Mouse (Mus musculus) C2C12 (cell line): Measurements from ENCODE around the gene Trim67. TPM values are rescaled to one million over a fixed set of nuclear protein-coding genes. Genes with fewer than 3 reads are reported as not detected.
A peak's percentile ranks its signal among the peaks of the same experiment; 100 is the strongest.

Experiments
- H3K27me3 ChIP-seq: one replicate; pipeline ENCODE4 v1.6.1; 2011; ENCODE audit not compliant: control insufficient read depth, insufficient read depth, insufficient read length
- H3K36me3 ChIP-seq: one replicate; pipeline ENCODE4 v1.6.1; 2011; ENCODE audit not compliant: control insufficient read depth, insufficient read depth
- H3K4me3 ChIP-seq: one replicate; pipeline ENCODE4 v1.5.1; 2011; ENCODE audit warnings: mild to moderate bottlenecking, control low read depth; ENCODE audit not compliant: poor library complexity, insufficient read depth, severe bottlenecking
- H3K79me2 ChIP-seq: one replicate; pipeline ENCODE4 v1.6.1; 2011; ENCODE audit not compliant: control insufficient read depth, insufficient read depth
- H3K79me3 ChIP-seq: one replicate; pipeline ENCODE4 v1.6.1; 2011; ENCODE audit warnings: low read depth, control low read depth
- H3ac ChIP-seq: one replicate; pipeline ENCODE3; 2011; ENCODE audit warnings: low read depth; ENCODE audit not compliant: control insufficient read depth, insufficient read length
- CEBPB ChIP-seq: IDR thresholded peaks from one replicate; pipeline ENCODE4 v1.6.1; 2011; ENCODE audit warnings: low read depth, mild to moderate bottlenecking, control low read depth, moderate library complexity
- CTCF ChIP-seq: IDR thresholded peaks from one replicate; pipeline ENCODE4 v1.5.1; 2011; ENCODE audit not compliant: control insufficient read depth, insufficient read depth, insufficient read length
- FOSL1 ChIP-seq: IDR thresholded peaks from one replicate; pipeline ENCODE4 v1.8.0; 2011; ENCODE audit warnings: mild to moderate bottlenecking, low read length; ENCODE audit not compliant: poor library complexity, insufficient read depth, severe bottlenecking
- MAX ChIP-seq: IDR thresholded peaks from one replicate; pipeline ENCODE4 v1.6.1; 2011; ENCODE audit warnings: mild to moderate bottlenecking, control low read depth
- MYOD1 ChIP-seq: IDR thresholded peaks from one replicate; pipeline ENCODE4 v1.6.1; 2011; ENCODE audit warnings: low read depth; ENCODE audit not compliant: control insufficient read depth, insufficient read length
- MYOG ChIP-seq: IDR thresholded peaks from one replicate; pipeline ENCODE4 v1.6.1; 2011; ENCODE audit not compliant: control insufficient read depth, insufficient read length; ENCODE audit errors: extremely low read depth
- USF1 ChIP-seq: IDR thresholded peaks from one replicate; pipeline ENCODE4 v1.6.1; 2011; ENCODE audit warnings: low read depth, mild to moderate bottlenecking, control low read depth, moderate library complexity
- polyA plus RNA-seq: library from polyadenylated mRNA; unstranded; fragments of >200 nt; fragmentation: generic; extraction: Trizol; gene quantifications from one replicate; pipeline ENCODE4 v1.2.1, GENCODE M21; 2012; ENCODE audit warnings: missing spikeins

Trim67 gene
- polyA plus RNA-seq, 1 experiment: not detected

DNA sequence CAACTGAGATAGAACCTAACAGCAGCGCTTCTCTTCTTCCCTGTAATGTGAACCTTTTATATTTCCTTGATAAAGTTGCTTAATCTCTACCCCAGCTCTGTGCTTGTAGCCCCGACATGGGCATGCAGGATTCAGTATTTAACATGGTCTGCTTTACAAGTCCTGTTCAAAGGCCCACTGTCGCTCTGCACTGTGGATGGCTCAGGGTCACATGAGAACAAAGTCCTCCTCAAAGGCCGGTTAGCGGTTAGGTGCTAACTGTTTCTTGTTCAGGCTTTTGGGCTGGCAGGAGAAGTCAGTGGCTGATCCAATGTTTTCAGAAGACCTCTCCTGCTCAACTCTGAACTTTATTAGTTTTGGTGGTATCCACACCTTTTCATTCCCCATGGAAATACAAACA, 52.7 kb downstream of the Trim67 start:
- Histone ChIP-seq H3K36me3 (peaks cover 27% of the 10 kb centered on the region), H3K27me3 (no peaks in the 10 kb centered on the region), H3K79me3 (peaks cover 4% of the 10 kb centered on the region), H3K4me3 (no peak overlapping the region), H3ac (no peak overlapping the region), H3K79me2 (peaks cover 25% of the 10 kb centered on the region)
- no peak for TF ChIP-seq CEBPB
- TF ChIP-seq CTCF: no peak
- no peak for TF ChIP-seq MAX
- no peak for TF ChIP-seq MYOG
- TF ChIP-seq MYOD1: no peak

DNA sequence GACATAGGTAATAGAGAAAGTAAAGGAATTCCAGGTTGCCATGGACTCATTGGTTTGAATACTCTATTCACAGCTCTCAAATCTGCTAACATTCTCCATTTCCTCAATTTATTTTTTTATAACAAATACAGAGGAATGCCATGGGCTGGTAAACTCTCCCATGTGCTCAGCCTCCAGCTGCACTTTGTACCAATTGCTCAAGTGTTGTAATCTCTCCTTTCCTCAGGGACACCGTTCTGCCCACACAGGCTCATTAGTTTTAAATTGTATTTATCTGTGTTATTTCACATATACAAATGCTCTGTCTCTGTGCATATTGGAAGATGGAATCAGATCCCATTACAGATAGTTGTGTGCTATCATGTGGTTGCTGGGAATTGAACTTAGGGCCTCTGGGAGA, 60.6 kb downstream of the Trim67 start:
- Histone ChIP-seq H3K79me2 (peaks cover 39% of the 10 kb centered on the region), H3K36me3 (peaks cover 57% of the 10 kb centered on the region), H3K79me3 (peaks cover 25% of the 10 kb centered on the region), H3K27me3 (no peaks in the 10 kb centered on the region), H3K4me3 (no peak overlapping the region), H3ac (no peak overlapping the region)
- TF ChIP-seq USF1 (no peak), FOSL1 (no peak), MYOG (no peak), MAX (no peak), CEBPB (no peak)

GRCm38 (mm10) chr8:124859466-124859865, 66.6 kb downstream of the Trim67 start:
- peaks cover 59% of the 10 kb centered on the region for H3K36me3 ChIP-seq

GRCm38 (mm10) chr8:124860188-124860587, 67.3 kb downstream of the Trim67 start:
- peaks cover 65% of the 10 kb centered on the region for H3K79me3 ChIP-seq
- no peak for TF ChIP-seq MYOG
- TF ChIP-seq CTCF: no peak
- TF ChIP-seq MAX: no peak
- TF ChIP-seq MYOD1: no peak
- TF ChIP-seq CEBPB: no peak
- TF ChIP-seq FOSL1: no peak
- H3K36me3 ChIP-seq: peaks cover 52% of the 10 kb centered on the region

More at GRCm38 (mm10) chr8:124859466-124859865, 66.6 kb downstream of the Trim67 start:
- H3K79me3 ChIP-seq: peaks cover 65% of the 10 kb centered on the region
- TF ChIP-seq FOSL1 (no peak), CTCF (no peak), USF1 (no peak), MYOD1 (no peak), MYOG (no peak), CEBPB (no peak)
- H3ac ChIP-seq: no peak overlapping the region
- peaks cover 97% of the 10 kb centered on the region for H3K79me2 ChIP-seq
- no peak overlapping the region for H3K4me3 ChIP-seq
- H3K27me3 ChIP-seq: no peaks in the 10 kb centered on the region

DNA sequence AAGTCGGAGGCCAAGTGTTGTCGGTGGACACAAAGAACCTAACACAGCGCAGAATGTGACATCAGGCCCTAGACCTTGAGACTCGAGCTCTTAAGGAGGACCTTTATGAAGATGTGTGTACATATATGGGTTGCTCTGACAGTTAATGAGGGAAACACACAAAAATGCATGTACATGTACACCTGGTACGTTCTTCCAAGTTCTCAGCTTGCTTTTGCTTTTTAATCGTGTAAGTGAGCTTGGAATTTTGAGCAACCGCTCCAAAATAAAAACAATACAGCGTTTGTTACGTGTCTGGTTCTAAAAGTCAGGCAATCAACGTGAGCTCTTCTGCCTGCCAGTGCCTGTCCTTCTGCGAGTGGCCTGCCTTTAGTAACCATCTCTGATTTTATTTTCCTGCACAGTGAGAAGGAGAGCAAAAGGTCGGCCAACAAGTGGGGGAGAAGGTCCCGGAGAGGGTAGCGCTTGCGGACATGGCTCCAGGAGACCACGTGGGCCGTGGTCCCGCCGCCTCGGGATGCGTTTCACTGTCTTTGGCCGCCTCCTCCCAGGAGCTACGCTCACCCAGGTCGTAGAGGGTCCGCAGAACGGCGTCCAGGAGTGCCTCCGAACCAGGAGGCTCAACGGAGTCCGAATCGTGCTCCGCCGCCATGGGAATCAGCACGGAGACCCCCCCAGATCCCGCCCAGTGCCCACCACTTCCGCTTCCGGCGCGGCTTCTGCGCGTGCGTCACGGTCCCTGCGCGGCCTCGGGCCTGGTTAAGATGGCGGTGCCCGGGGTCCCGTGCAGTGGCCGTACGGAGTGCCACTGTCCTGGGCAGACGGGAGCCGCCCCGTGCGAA, 69.7 kb downstream of the Trim67 start, which contains the start of the genes Gnpat and 2810004N23Rik:
TSS of gene Gnpat (plus strand) at position 713 of the 842 bp plus-strand sequence.
TSS of gene 2810004N23Rik (minus strand) at position 800 of the 842 bp plus-strand sequence.
- no peak for TF ChIP-seq FOSL1
- no peak for TF ChIP-seq CEBPB
- TF ChIP-seq USF1: peak; percentile 65
- peak; percentile 92 for TF ChIP-seq MAX
- peaks cover 31% of the 10 kb centered on the region for H3K36me3 ChIP-seq

More at GRCm38 (mm10) chr8:124860188-124860587, 67.3 kb downstream of the Trim67 start:
- no peaks in the 10 kb centered on the region for H3K27me3 ChIP-seq
- H3K79me2 ChIP-seq: peaks cover 97% of the 10 kb centered on the region
- no peak overlapping the region for H3ac ChIP-seq
- H3K4me3 ChIP-seq: no peak overlapping the region

More for the DNA sequence above, 69.7 kb downstream of the Trim67 start, which contains the start of the genes Gnpat and 2810004N23Rik:
- Histone ChIP-seq H3K79me3 (peaks cover 60% of the 10 kb centered on the region), H3ac (peak within 1 kb of the TSS; percentile 76), H3K27me3 (no peaks in the 10 kb centered on the region), H3K79me2 (peaks cover 99% of the 10 kb centered on the region), H3K4me3 (peak within 1 kb of the TSS; percentile 72)
